Mouse (Mus musculus): ENCODE measurements at regions not wholly inside any gene's neighbourhood (a gene's known extent, or its start where the extent isn't known, plus 50 kb on each side); places are given as distances from the start of the nearest gene placed in this dataset.

- Histone ChIP-seq H3K9ac (replicated peaks; ENCODE audit: low read length, poor library complexity, severe bottlenecking) (peak overlapping the region; percentile 46; the same call in 1 of the 2 replicates), H3K27me3 (ENCODE audit: insufficient read depth, low read length) (no peaks in the 10 kb centered on the region), H3K4me1 (ENCODE audit: insufficient read depth, low read length) (peaks cover 10% of the 10 kb centered on the region; the same call in 1 of the 2 replicates), H3K4me3 (ENCODE audit: low read depth, low read length) (peak overlapping the region; percentile 22; the same call in 1 of the 2 replicates), H3K9me3 (ENCODE audit: low read length) (no peaks in the 10 kb centered on the region), H3K4me2 (ENCODE audit: low read depth, low read length, poor library complexity, severe bottlenecking) (peak overlapping the region; percentile 52), H3K27ac (ENCODE audit: low read depth, low read length) (peak overlapping the region; percentile 80), H3K36me3 (ENCODE audit: insufficient read depth, low read length) (no peaks in the 10 kb centered on the region)
- 5% methylated on average over 15 of the region's 15 CpGs for WGBS
- DNase-seq (ENCODE audit: low spot score), result no peak
- TF ChIP-seq CTCF (IDR thresholded peaks at IDR 0.05), result no peak
- ATAC-seq (ENCODE audit: low FRiP score), result no peak
These were observed 215.1 kb upstream of the Gm10131 start for GRCm38 (mm10) chr8:34326614-34326965.

DNA sequence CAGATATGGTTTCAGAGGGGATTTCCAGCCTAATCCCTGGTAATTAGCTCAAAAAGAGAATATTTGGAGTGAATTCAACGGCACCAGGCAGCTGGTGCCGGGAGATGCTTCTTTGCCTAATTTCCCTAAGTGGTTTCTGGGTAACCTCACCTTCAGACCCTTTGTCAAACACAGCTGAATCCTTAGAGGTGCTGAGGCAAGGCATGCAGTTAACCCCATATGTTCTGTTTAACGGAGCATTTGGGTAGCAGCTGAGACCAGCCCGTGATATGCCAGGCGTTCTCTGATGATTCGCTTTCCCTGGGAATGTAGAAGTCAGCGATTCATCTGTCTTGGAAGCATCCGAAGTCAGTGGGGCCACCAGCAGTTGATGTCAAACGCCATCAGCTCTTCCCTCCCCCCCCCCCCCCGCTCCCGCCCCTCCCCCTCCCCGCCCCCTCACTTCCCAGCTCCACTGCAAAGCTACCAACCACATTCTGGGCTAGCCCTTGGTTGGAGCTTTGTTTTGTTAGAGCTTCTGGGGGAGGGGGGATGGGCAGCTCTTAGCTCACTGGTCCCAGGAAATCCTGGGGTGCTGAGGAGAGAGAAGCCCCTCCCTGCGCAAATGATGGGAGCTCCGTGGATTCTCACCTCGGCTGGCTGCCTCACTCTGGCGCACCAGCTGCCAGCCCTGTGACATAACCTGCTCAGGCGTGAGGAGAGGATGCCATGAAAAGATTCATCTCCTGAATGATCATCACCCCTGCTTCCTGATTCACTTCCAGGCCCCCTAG is 214.5 kb upstream of the Gm10131 start:
- WGBS, result 2% methylated on average over 14 of the region's 17 CpGs
- no peaks in the 10 kb centered on the region for H3K9me3 ChIP-seq (ENCODE audit: low read length)

GRCm38 (mm10) chr8:34320158-34320587 is 208.6 kb upstream of the Gm10131 start:
- DNase-seq (ENCODE audit: low spot score), result peak; percentile 96
- ATAC-seq (ENCODE audit: low FRiP score), result peak; percentile 83
- no peak overlapping the region for H3K4me3 ChIP-seq (ENCODE audit: low read depth, low read length)
- H3K4me1 ChIP-seq (ENCODE audit: insufficient read depth, low read length), result peaks cover 21% of the 10 kb centered on the region
- 14% methylated on average over 6 of the region's 6 CpGs for WGBS
- no peaks in the 10 kb centered on the region for H3K36me3 ChIP-seq (ENCODE audit: insufficient read depth, low read length)
- TF ChIP-seq CTCF (IDR thresholded peaks at IDR 0.05), result no peak
- no peak overlapping the region for H3K9ac ChIP-seq (replicated peaks; ENCODE audit: low read length, poor library complexity, severe bottlenecking)
- H3K9me3 ChIP-seq (ENCODE audit: low read length), result no peaks in the 10 kb centered on the region
- peak overlapping the region; percentile 72 for H3K27ac ChIP-seq (ENCODE audit: low read depth, low read length)
- no peaks in the 10 kb centered on the region for H3K27me3 ChIP-seq (ENCODE audit: insufficient read depth, low read length)
- no peak overlapping the region for H3K4me2 ChIP-seq (ENCODE audit: low read depth, low read length, poor library complexity, severe bottlenecking)

More for the DNA sequence above, 214.5 kb upstream of the Gm10131 start:
- no peak for TF ChIP-seq CTCF (IDR thresholded peaks at IDR 0.05)
- H3K4me3 ChIP-seq (ENCODE audit: low read depth, low read length), result peak overlapping the region; percentile 22
- peak; percentile 90 for DNase-seq (ENCODE audit: low spot score)
- H3K36me3 ChIP-seq (ENCODE audit: insufficient read depth, low read length), result no peaks in the 10 kb centered on the region
- H3K27ac ChIP-seq (ENCODE audit: low read depth, low read length), result peak overlapping the region; percentile 80
- H3K4me2 ChIP-seq (ENCODE audit: low read depth, low read length, poor library complexity, severe bottlenecking), result peak overlapping the region; percentile 52
- ATAC-seq (ENCODE audit: low FRiP score), result peak; percentile 74
- no peaks in the 10 kb centered on the region for H3K27me3 ChIP-seq (ENCODE audit: insufficient read depth, low read length)
- H3K4me1 ChIP-seq (ENCODE audit: insufficient read depth, low read length), result peaks cover 13% of the 10 kb centered on the region; the same call in 1 of the 2 replicates
- peak overlapping the region; percentile 46; the same call in 1 of the 2 replicates for H3K9ac ChIP-seq (replicated peaks; ENCODE audit: low read length, poor library complexity, severe bottlenecking)

- ATAC-seq (ENCODE audit: low FRiP score) (no peak), DNase-seq (ENCODE audit: low spot score) (no peak)
- H3K36me3 ChIP-seq (ENCODE audit: insufficient read depth, low read length), result no peaks in the 10 kb centered on the region
- TF ChIP-seq CTCF (IDR thresholded peaks at IDR 0.05), result no peak
- H3K4me2 ChIP-seq (ENCODE audit: low read depth, low read length, poor library complexity, severe bottlenecking), result no peak overlapping the region
- no peak overlapping the region for H3K9ac ChIP-seq (replicated peaks; ENCODE audit: low read length, poor library complexity, severe bottlenecking)
- no peaks in the 10 kb centered on the region for H3K9me3 ChIP-seq (ENCODE audit: low read length)
- H3K4me1 ChIP-seq (ENCODE audit: insufficient read depth, low read length), result peaks cover 21% of the 10 kb centered on the region
- no peak overlapping the region for H3K4me3 ChIP-seq (ENCODE audit: low read depth, low read length)
- 63% methylated on average over 5 of the region's 5 CpGs for whole genome bisulfite sequencing
- peak overlapping the region; percentile 72 for H3K27ac ChIP-seq (ENCODE audit: low read depth, low read length)
- H3K27me3 ChIP-seq (ENCODE audit: insufficient read depth, low read length), result no peaks in the 10 kb centered on the region
These were observed 208.2 kb upstream of the Gm10131 start for GRCm38 (mm10) chr8:34319719-34320118.

- Histone ChIP-seq H3K9me3 (ENCODE audit: low read length) (no peaks in the 10 kb centered on the region), H3K27ac (ENCODE audit: low read depth, low read length) (no peak overlapping the region), H3K9ac (replicated peaks; ENCODE audit: low read length, poor library complexity, severe bottlenecking) (no peak overlapping the region), H3K4me2 (ENCODE audit: low read depth, low read length, poor library complexity, severe bottlenecking) (no peak overlapping the region), H3K36me3 (ENCODE audit: insufficient read depth, low read length) (no peaks in the 10 kb centered on the region), H3K4me3 (ENCODE audit: low read depth, low read length) (no peak overlapping the region), H3K4me1 (ENCODE audit: insufficient read depth, low read length) (peaks cover 9% of the 10 kb centered on the region), H3K27me3 (ENCODE audit: insufficient read depth, low read length) (no peaks in the 10 kb centered on the region)
- TF ChIP-seq CTCF (IDR thresholded peaks at IDR 0.05), result no peak
- DNase-seq (ENCODE audit: low spot score) (no peak), ATAC-seq (ENCODE audit: low FRiP score) (no peak)
These were observed 203.7 kb upstream of the Gm10131 start for GRCm38 (mm10) chr8:34315233-34315632.
